Mouse (Mus musculus) lung, adult 2 months (tissue): ENCODE measurements around the gene Tpsab1.

ENCODE experiments used
- CTCF ChIP-seq: fragments of 200-500 bp; IDR thresholded peaks from 2 replicates; pipeline ENCODE4 v1.5.1; 2011; ENCODE audit warnings: mild to moderate bottlenecking, low read length, control low read depth; ENCODE audit not compliant: insufficient read depth
- POLR2A ChIP-seq: fragments of 200-500 bp; IDR thresholded peaks from 2 replicates; pipeline ENCODE4 v1.6.1; 2011; ENCODE audit warnings: low read depth, mild to moderate bottlenecking, control low read depth, low read length, borderline replicate concordance; ENCODE audit errors: extremely low read depth

DNA sequence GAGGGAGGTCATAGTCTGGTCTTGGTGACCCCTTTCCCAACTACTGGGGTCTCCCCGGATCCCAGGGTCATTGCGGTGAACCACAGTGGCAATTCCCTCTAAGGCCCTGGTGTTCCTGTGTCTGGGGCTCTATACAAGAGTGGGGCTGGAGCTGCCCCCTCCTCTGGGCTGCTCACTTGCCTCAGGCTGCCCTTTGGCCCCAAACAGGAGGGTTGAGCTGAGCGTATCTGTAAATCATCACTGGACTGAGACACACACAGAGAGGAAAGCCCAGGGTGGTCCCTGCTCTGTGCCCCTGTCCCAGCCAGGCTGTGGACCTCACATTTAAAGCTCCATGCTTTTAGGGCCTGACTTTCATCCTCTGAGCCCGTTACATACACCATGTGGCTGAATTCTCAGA lies 7.1 kb downstream of the Tpsab1 start:
- TF ChIP-seq POLR2A: no peak
- TF ChIP-seq CTCF: no peak
